Mouse (Mus musculus) monocyte, adult 5-6 weeks (primary cell): ENCODE results near the gene Sod1. TPM values are rescaled to one million over a fixed set of nuclear protein-coding genes. Genes with fewer than 3 reads are reported as not detected.
"Not testable (repeated sequence)": the region's sequence is repeated elsewhere in the genome, so short reads cannot be mapped to it uniquely, and the experiment has no call there.

Source experiments
- ATAC-seq: fragments of 153-309, 156-312 bp; replicated peaks from 2 replicates; pipeline ENCODE4 v1.8.0; 2017; ENCODE audit warnings: mild to moderate bottlenecking; ENCODE audit not compliant: low TSS enrichment, insufficient number of reproducible peaks, severe bottlenecking, poor library complexity, low FRiP score
- total RNA-seq: library from RNA; stranded (forward); fragments of 200-1000, 200-491, 200-594 nt; gene quantifications from 3 replicates; pipeline ENCODE4 v1.2.3, GENCODE M21; 2017

Sod1 gene
- total RNA-seq, 1 experiment from 2014 or later, result 604 TPM

GRCm38 (mm10) chr16:90204868-90205267 lies 15.7 kb upstream of the Sod1 start:
- no peak for ATAC-seq

GRCm38 (mm10) chr16:90208996-90209395 lies 11.6 kb upstream of the Sod1 start:
- no peak for ATAC-seq

GRCm38 (mm10) chr16:90210717-90211116 lies 9.8 kb upstream of the Sod1 start:
- ATAC-seq, result no peak

GRCm38 (mm10) chr16:90211767-90212166 lies 8.8 kb upstream of the Sod1 start:
- ATAC-seq, result no peak

- ATAC-seq, result no peak
Observed at GRCm38 (mm10) chr16:90213477-90214339, 6.8 kb upstream of the Sod1 start.

- ATAC-seq, result peak; percentile 73
Observed at GRCm38 (mm10) chr16:90214731-90215565, 5.6 kb upstream of the Sod1 start.

- ATAC-seq, result not testable (repeated sequence)
Observed at GRCm38 (mm10) chr16:90215879-90216278, 4.7 kb upstream of the Sod1 start.

GRCm38 (mm10) chr16:90216414-90216813 lies 4.1 kb upstream of the Sod1 start:
- ATAC-seq, result no peak

GRCm38 (mm10) chr16:90217356-90217755 lies 3.2 kb upstream of the Sod1 start:
- ATAC-seq, result no peak

GRCm38 (mm10) chr16:90217926-90218325 lies 2.6 kb upstream of the Sod1 start:
- no peak for ATAC-seq

GRCm38 (mm10) chr16:90219445-90219844 lies 1.1 kb upstream of the Sod1 start:
- ATAC-seq, result not testable (repeated sequence)

GRCm38 (mm10) chr16:90220892-90221431 lies 408 bp downstream of the Sod1 start:
- 0 out of 2 replicates have a peak, but pooled peaks have one; percentile 8 for ATAC-seq

- no peak for ATAC-seq
Observed at GRCm38 (mm10) chr16:90221441-90222070, 1.0 kb downstream of the Sod1 start.

- no peak for ATAC-seq
Observed at GRCm38 (mm10) chr16:90229897-90230296, 9.3 kb downstream of the Sod1 start.

GRCm38 (mm10) chr16:90231302-90231701 lies 10.7 kb downstream of the Sod1 start:
- ATAC-seq, result no peak

GRCm38 (mm10) chr16:90233702-90234101 lies 13.1 kb downstream of the Sod1 start:
- no peak for ATAC-seq

- ATAC-seq, result no peak
Observed at GRCm38 (mm10) chr16:90234617-90235016, 14.1 kb downstream of the Sod1 start.

- ATAC-seq, result no peak
Observed at GRCm38 (mm10) chr16:90235188-90235587, 14.6 kb downstream of the Sod1 start.
